Mouse (Mus musculus): Measurements from ENCODE around the gene Kif11. TPM values are rescaled to one million over a fixed set of nuclear protein-coding genes. Genes with fewer than 3 reads are reported as not detected.

The Kif11 gene
- polyA plus RNA-seq, 1 experiment from 2014 or later, result 9.3 TPM

DNA sequence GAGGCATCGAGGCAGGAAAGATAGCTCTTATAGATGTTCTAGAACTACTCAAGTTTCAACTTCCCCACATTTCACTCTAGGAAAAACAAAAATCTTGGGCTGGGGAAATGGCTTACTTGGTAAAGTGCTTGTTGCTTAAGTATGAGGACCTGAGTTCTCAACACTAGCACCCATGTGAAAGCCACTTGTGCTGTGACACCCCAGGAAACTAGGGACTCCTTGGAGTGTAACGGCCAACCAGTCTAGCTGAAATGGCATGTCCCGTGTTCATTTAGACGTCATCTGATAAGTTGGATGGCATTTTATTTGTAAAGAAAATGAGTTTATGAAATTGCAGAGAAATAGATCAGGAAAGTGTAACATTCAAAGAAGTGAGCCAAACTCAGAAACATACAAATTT, 6.3 kb upstream of the Kif11 start:
- Histone ChIP-seq H3K9ac (ENCODE audit: low read depth, low read length) (no peak overlapping the region), H3K9me3 (ENCODE audit: control insufficient read depth, low read length) (no peaks in the 10 kb centered on the region), H3K4me3 (ENCODE audit: low read length) (no peak overlapping the region), H3K4me1 (ENCODE audit: control insufficient read depth, insufficient read depth, low read depth, low read length) (no peaks in the 10 kb centered on the region), H3K36me3 (ENCODE audit: control insufficient read depth, insufficient read depth, low read length) (no peaks in the 10 kb centered on the region), H3K4me2 (ENCODE audit: low read length) (no peak overlapping the region), H3K27me3 (replicated peaks; ENCODE audit: control insufficient read depth, insufficient read depth, low read length) (no peaks in the 10 kb centered on the region), H3K27ac (ENCODE audit: low read depth, low read length) (no peak overlapping the region)
- 91% methylated on average over 4 of the region's 4 CpGs for WGBS
- no peak for ATAC-seq

DNA sequence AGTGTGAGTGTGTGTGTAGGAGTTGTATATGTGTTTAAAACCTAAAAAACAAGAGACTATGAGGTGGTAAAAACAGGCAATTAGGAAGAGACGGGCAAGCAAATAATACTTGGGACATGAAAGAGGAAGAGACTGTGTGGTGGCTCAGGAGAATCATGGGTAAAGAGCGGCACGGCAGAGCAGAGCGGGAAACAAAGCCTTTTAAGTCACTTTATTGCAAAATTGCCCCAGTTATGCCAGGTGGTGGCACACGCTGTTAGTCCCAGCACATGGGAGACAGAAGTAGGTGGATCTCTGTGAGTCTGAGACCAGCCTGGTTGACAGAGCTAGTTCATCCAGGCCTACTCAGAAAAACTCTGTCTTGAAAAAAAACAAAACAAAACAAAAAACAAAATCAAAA, 5.8 kb upstream of the Kif11 start:
- Histone ChIP-seq H3K9ac (ENCODE audit: low read depth, low read length) (no peak overlapping the region), H3K27me3 (replicated peaks; ENCODE audit: control insufficient read depth, insufficient read depth, low read length) (no peaks in the 10 kb centered on the region), H3K9me3 (ENCODE audit: control insufficient read depth, low read length) (no peaks in the 10 kb centered on the region), H3K4me3 (ENCODE audit: low read length) (no peak overlapping the region), H3K27ac (ENCODE audit: low read depth, low read length) (no peak overlapping the region), H3K4me2 (ENCODE audit: low read length) (no peak overlapping the region), H3K36me3 (ENCODE audit: control insufficient read depth, insufficient read depth, low read length) (no peaks in the 10 kb centered on the region), H3K4me1 (ENCODE audit: control insufficient read depth, insufficient read depth, low read depth, low read length) (no peaks in the 10 kb centered on the region)
- 91% methylated on average over 5 of the region's 5 CpGs for WGBS
- ATAC-seq, result no peak

DNA sequence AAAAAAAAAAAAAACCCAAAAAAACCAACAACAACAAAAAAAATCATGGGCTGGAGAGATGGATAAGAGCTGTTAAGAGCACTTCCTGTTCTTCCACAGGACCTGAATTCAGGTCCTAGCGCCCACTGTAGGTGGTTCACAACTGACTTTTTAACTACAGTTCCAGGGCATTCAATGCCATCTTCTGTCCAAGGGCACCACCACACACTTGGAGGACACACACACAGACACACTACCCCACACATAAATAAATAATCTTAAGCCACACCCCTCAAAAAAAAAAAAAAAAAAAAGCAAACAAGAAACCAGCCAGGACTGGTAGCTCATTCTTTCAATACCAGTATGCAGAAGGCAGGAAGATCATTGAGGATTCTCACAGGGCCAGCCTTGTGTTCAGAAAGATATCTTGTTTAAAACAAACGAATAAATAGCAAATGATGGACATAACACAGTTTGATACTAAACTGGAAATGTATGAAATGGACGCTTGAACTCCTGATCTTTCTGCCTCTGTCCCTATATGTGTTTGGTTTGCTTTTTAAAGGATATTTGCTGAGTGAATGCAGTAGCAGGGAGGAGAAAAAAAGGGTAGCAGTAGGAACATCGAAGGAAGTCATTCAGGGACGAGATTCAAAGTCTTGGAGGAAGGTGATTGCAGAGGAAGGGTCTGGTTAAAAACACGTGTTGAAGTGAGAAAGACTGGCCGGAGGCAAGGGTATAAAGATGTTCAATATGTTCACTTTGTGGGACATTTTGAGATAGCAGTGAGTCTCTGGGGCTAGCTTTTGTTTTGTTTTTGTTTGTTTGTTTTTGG, 1.1 kb upstream of the Kif11 start:
- Histone ChIP-seq H3K4me3 (ENCODE audit: low read length) (peak overlapping the region; percentile 86), H3K27me3 (replicated peaks; ENCODE audit: control insufficient read depth, insufficient read depth, low read length) (no peaks in the 10 kb centered on the region), H3K36me3 (ENCODE audit: control insufficient read depth, insufficient read depth, low read length) (no peaks in the 10 kb centered on the region), H3K9me3 (ENCODE audit: control insufficient read depth, low read length) (no peaks in the 10 kb centered on the region), H3K4me1 (ENCODE audit: control insufficient read depth, insufficient read depth, low read depth, low read length) (peaks cover 2% of the 10 kb centered on the region; the same call in 1 of the 2 replicates), H3K4me2 (ENCODE audit: low read length) (peak overlapping the region; percentile 72), H3K9ac (ENCODE audit: low read depth, low read length) (peak overlapping the region; percentile 82), H3K27ac (ENCODE audit: low read depth, low read length) (peak overlapping the region; percentile 95)
- no peak for ATAC-seq
- WGBS, result 20% methylated on average over 7 of the region's 7 CpGs

DNA sequence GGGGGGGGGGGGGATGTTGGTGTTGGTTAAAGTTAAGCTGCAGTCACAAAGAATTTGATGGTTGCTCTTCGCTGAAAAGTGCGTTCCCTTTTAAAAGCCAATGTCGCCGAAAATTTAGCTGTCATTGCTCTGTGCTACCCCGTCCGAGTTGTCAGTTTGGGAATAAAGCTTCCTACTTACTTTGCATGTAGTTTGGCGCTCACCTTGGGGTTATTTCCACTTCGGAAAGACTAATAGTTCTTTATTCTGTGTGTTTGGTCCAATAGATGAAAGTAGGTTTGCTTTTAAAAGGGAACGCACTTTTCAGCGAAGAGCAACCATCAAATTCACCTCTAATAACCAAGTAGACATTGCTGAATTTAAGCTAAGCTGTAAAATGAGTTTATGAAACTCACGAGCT, 638 bp downstream of the Kif11 start:
- H3K4me1 ChIP-seq (ENCODE audit: control insufficient read depth, insufficient read depth, low read depth, low read length), result peaks cover 2% of the 10 kb centered on the region; the same call in 1 of the 2 replicates
- peak overlapping the region; percentile 60; the same call in 1 of the 2 replicates for H3K9ac ChIP-seq (ENCODE audit: low read depth, low read length)
- H3K4me2 ChIP-seq (ENCODE audit: low read length), result peak overlapping the region; percentile 90
- H3K27me3 ChIP-seq (replicated peaks; ENCODE audit: control insufficient read depth, insufficient read depth, low read length), result no peaks in the 10 kb centered on the region
- H3K4me3 ChIP-seq (ENCODE audit: low read length), result peak overlapping the region; percentile 86
- no peaks in the 10 kb centered on the region for H3K9me3 ChIP-seq (ENCODE audit: control insufficient read depth, low read length)
- H3K36me3 ChIP-seq (ENCODE audit: control insufficient read depth, insufficient read depth, low read length), result no peaks in the 10 kb centered on the region
- ATAC-seq, result no peak
- WGBS, result 2% methylated on average over 11 of the region's 11 CpGs
- no peak overlapping the region for H3K27ac ChIP-seq (ENCODE audit: low read depth, low read length)

DNA sequence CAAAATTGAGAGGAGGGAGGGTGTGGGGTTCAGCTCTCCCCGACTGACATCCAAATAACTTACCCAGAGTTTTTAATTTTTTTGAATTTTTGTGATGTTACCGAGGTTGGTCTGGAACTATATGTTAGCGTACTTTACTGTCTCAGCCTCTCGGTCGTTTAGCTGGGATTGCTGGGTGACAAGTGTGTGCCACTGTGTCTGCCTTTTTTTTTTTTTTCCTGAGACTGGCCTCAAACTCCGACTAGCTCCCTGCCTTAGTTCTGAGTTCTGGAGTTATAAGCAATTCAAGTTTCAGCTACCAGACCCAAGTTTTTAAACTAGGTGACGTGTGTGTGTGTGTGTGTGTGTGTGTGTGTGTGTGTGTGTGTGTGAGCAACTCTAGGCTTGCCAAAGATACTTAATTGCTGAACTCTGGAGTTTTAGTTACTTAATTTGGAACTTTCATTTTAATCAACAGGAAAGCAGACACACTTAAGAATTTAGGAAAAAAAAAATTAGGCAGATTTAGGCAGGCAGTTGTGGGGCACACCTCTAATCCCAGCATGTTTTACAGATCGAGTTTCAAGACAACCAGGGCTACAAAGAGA, 1.3 kb downstream of the Kif11 start:
- Histone ChIP-seq H3K4me2 (ENCODE audit: low read length) (peak overlapping the region; percentile 90), H3K36me3 (ENCODE audit: control insufficient read depth, insufficient read depth, low read length) (no peaks in the 10 kb centered on the region), H3K27me3 (replicated peaks; ENCODE audit: control insufficient read depth, insufficient read depth, low read length) (no peaks in the 10 kb centered on the region), H3K27ac (ENCODE audit: low read depth, low read length) (no peak overlapping the region), H3K9ac (ENCODE audit: low read depth, low read length) (no peak overlapping the region), H3K9me3 (ENCODE audit: control insufficient read depth, low read length) (no peaks in the 10 kb centered on the region), H3K4me3 (ENCODE audit: low read length) (peak overlapping the region; percentile 86), H3K4me1 (ENCODE audit: control insufficient read depth, insufficient read depth, low read depth, low read length) (peaks cover 2% of the 10 kb centered on the region; the same call in 1 of the 2 replicates)
- no peak for ATAC-seq
- WGBS, result 20% methylated on average over 8 of the region's 8 CpGs

DNA sequence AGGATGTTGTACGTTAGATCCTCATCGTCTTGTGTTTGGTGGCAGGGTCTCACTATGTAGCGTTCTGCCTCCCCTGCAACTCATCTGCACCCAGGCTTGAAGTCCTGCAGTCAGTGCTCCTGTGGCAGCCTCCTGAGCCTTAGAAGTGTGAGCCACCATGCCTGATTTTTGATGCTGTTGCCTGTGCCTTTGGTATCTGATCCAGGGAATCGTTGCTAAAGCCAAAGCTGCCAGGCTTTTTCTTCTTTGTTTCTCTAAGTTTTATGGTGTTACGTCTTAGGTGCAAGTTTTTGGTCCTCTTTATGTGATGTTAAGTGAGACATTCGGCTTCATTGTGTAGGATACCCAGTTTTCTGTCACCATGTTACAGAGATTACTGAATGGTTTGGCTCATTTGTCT, 2.6 kb downstream of the Kif11 start:
- WGBS, result 84% methylated on average over 6 of the region's 6 CpGs
- Histone ChIP-seq H3K4me1 (ENCODE audit: control insufficient read depth, insufficient read depth, low read depth, low read length) (peaks cover 2% of the 10 kb centered on the region; the same call in 1 of the 2 replicates), H3K9ac (ENCODE audit: low read depth, low read length) (no peak overlapping the region), H3K9me3 (ENCODE audit: control insufficient read depth, low read length) (no peaks in the 10 kb centered on the region), H3K4me3 (ENCODE audit: low read length) (no peak overlapping the region), H3K27me3 (replicated peaks; ENCODE audit: control insufficient read depth, insufficient read depth, low read length) (no peaks in the 10 kb centered on the region), H3K4me2 (ENCODE audit: low read length) (no peak overlapping the region), H3K27ac (ENCODE audit: low read depth, low read length) (no peak overlapping the region), H3K36me3 (ENCODE audit: control insufficient read depth, insufficient read depth, low read length) (no peaks in the 10 kb centered on the region)
- ATAC-seq, result no peak

DNA sequence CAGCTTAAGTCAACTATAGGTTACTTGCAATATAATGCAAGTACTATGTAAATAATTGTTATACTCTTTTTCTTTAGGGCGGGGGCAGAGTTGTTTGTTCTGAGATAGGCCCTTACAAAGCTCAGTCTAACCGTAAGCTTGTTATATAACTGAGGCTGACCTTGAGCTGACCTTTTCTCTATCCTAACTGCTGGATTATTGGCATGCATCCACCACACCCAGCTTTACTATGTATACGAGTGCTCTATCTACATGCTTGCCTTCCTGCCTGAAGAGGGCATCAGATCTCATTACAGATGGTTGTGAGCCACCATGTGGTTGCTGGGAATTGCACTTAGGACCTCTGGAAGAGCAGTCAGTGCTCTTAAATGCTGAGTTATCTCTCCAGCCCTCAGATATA, 9.9 kb downstream of the Kif11 start:
- H3K9me3 ChIP-seq (ENCODE audit: control insufficient read depth, low read length), result no peaks in the 10 kb centered on the region
- no peak overlapping the region for H3K4me3 ChIP-seq (ENCODE audit: low read length)
- no peaks in the 10 kb centered on the region for H3K4me1 ChIP-seq (ENCODE audit: control insufficient read depth, insufficient read depth, low read depth, low read length)
- H3K36me3 ChIP-seq (ENCODE audit: control insufficient read depth, insufficient read depth, low read length), result no peaks in the 10 kb centered on the region
- H3K27me3 ChIP-seq (replicated peaks; ENCODE audit: control insufficient read depth, insufficient read depth, low read length), result no peaks in the 10 kb centered on the region
- ATAC-seq, result no peak
- no peak overlapping the region for H3K4me2 ChIP-seq (ENCODE audit: low read length)
- H3K27ac ChIP-seq (ENCODE audit: low read depth, low read length), result no peak overlapping the region
- no peak overlapping the region for H3K9ac ChIP-seq (ENCODE audit: low read depth, low read length)
- WGBS, result 78% methylated on average over 3 of the region's 3 CpGs

DNA sequence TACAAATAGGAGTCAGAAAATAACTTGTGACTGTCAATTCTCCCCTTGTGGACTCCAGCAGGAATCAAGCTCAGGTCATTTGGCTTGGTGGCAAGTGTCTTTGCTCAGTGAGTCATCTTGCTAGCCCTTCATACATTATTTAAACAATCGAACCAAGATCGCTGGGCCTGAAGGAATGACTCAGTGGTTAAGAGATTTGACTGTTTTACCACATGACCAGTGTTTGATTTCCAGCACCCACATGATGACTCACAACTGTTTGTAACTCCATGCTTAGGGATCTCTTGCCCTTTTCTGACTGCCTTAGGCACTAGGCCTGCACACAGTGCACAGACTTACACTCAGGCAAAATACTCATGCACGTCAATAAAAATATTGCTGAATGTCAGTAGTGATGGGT, 15.7 kb downstream of the Kif11 start:
- Histone ChIP-seq H3K9me3 (ENCODE audit: control insufficient read depth, low read length) (no peaks in the 10 kb centered on the region), H3K4me2 (ENCODE audit: low read length) (no peak overlapping the region), H3K36me3 (ENCODE audit: control insufficient read depth, insufficient read depth, low read length) (no peaks in the 10 kb centered on the region), H3K27me3 (replicated peaks; ENCODE audit: control insufficient read depth, insufficient read depth, low read length) (no peaks in the 10 kb centered on the region), H3K27ac (ENCODE audit: low read depth, low read length) (no peak overlapping the region), H3K4me3 (ENCODE audit: low read length) (no peak overlapping the region), H3K9ac (ENCODE audit: low read depth, low read length) (no peak overlapping the region), H3K4me1 (ENCODE audit: control insufficient read depth, insufficient read depth, low read depth, low read length) (no peaks in the 10 kb centered on the region)
- ATAC-seq, result no peak
- 93% methylated on average over 3 of the region's 3 CpGs for WGBS

DNA sequence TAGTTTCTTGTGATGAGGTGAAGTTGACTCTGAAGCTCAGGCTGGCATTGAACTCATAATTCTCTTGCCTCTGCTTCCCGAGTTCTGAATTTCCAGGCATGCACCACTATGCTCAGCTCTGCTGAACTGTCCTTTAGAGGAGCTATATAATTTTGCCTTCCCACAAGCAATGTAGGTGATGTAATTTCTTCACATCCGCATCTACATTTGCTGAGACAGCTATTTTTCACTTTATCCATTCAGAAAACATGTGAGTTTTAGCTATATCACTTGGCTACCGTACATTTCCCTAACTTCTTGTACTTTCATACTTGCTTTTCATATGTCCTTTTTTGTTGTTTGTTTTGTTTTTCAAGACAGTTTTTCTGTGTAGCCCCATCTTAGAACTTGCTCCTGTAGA, 20.1 kb downstream of the Kif11 start:
- Histone ChIP-seq H3K4me1 (ENCODE audit: control insufficient read depth, insufficient read depth, low read depth, low read length) (no peaks in the 10 kb centered on the region), H3K27ac (ENCODE audit: low read depth, low read length) (no peak overlapping the region), H3K4me2 (ENCODE audit: low read length) (no peak overlapping the region), H3K9me3 (ENCODE audit: control insufficient read depth, low read length) (no peaks in the 10 kb centered on the region), H3K36me3 (ENCODE audit: control insufficient read depth, insufficient read depth, low read length) (no peaks in the 10 kb centered on the region), H3K4me3 (ENCODE audit: low read length) (no peak overlapping the region), H3K9ac (ENCODE audit: low read depth, low read length) (no peak overlapping the region), H3K27me3 (replicated peaks; ENCODE audit: control insufficient read depth, insufficient read depth, low read length) (no peaks in the 10 kb centered on the region)
- no peak for ATAC-seq
- WGBS, result 93% methylated on average over 3 of the region's 3 CpGs

Measured in hindbrain, embryonic 16.5 days (tissue).